Mouse (Mus musculus) left cerebral cortex, postnatal 36 days (tissue): ENCODE data around the gene Rbm17. TPM values are rescaled to one million over a fixed set of nuclear protein-coding genes. Genes with fewer than 3 reads are reported as not detected.

Source experiments
- DNase-seq, 2 experiments: peaks; one replicate each; pipeline ENCODE4 v3.0.0; 2021 to 2022; ENCODE audit warnings: low spot score in 2 of 2, mixed read lengths in 1 of 2
- intact Hi-C: fragments of 180-260 bp; cut with DNase I; formaldehyde crosslinking; loops from one replicate; pipeline ENCODE4 v1.15.1; 2025
- total RNA-seq, 2 experiments: library from RNA; stranded (reverse); gene quantifications; 2 replicates each; pipeline ENCODE4 v1.2.3; 2021

Gene Rbm17
- total RNA-seq, 2 experiments from 2014 or later, result 79.2 to 82.2 TPM

DNA sequence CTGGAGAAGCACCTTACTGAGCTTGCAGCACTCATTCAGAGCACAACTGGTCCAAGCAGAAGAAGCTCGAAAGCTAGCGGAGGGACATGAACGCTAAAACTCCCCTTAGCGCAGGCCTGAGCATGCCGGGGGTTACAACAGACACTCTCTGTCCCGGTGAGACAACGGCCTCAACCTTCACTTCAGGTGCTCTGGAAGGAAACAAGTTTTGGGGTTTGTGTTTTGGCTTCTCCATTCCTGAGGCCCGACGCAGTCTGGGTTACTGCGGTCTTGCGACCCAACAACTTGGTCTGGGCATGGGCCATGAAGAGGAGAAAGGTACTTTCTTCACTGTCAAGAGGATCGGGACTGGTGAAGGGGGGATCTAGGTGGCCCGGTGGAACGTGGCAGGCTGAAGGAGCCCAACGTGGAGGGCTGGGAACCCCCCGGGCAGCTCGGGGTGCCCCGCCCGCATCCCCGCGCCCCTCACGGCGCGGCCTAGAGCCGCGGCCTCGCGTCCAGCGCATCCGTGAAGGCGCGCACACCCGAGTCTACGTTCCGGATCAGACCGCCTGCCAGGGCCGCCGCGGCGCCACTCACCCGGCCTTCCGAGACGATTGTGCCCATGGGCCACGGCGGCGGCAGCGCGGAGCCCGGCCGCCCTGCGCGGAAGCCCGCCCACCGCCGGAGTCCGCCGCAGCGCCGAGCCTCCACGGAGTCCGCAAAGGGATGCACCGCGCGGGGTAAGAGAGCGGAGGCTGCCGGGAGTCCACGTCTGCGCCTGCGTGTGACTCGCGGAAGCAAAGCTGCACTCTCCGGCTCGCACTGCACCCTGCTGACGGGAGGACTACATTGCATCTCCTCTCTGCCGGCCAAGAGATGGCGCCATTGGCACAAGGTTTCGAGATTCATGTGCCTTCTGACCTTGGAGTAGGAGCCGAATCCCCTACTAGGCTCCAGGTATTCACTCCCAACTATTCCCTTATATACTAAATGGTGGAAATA lies 1.2 kb downstream of the Rbm17 start:
- peak; percentile 95 for DNase-seq
- intact Hi-C loops, result loop anchor here (5.0 kb wide), 2 partner anchors 60 to 85 kb away; no protein-coding TSS in a partner anchor

DNA sequence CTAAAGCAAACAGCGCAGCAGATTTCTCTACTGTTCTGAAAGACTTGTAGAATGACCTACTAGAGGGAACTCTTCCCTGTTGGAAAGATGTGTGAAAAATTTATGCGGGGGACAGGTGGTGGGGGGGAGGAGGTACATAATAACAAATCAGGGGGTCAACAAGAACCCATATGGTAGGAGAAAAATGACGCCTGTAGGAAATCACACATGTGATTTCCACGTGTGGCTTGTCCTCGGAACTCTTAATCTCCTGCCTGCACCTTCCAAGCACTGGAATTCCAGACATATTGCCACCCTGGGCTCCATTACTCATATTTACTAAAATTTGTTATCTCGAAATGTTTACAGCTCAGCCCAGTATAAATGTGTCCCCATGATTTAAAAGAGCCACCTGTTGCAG lies 2.2 kb downstream of the Rbm17 start:
- intact Hi-C loops, result loop anchor here (5.0 kb wide), 2 partner anchors 61 to 86 kb away; no protein-coding TSS in a partner anchor
- no peak for DNase-seq

DNA sequence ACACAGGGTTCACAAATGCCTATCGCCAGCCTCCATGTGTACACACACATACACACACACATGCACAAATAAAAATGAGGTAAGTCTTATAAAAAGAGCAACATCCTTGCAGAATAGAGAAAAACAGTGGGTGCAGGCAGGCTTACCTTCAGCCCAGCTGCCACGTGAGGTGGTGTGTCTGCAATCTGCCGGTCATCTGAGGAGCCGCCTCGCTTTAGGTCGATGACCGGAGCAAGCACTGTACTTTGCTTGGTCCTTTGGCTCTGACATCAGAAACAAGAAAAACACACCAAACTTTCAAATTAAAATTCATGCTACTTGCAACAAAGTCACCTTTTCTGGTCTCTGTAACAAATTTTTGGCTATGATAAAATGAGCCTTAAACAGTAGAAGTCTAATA lies 6.0 kb downstream of the Rbm17 start:
- intact Hi-C loops, result no loop called here
- DNase-seq, result no peak

DNA sequence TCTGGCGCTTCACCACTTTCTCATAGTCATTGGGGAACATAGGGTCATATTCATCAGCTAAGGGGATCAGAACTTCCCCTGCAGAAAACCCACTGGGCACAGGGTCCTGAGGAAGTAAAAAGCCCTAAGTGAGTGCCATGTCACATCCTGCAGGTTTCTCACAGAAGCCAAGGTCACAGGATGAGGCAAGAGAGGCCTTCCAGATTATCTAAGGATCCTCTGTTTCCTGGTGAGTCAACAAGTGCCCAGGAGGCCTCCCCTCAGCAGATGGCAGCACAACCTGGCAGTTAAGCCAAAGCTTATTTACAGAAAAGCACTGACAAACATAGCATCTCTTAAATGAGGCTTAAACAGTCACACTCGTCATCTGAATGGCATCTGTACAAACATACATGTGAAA lies 7.3 kb downstream of the Rbm17 start:
- no peak for DNase-seq
- intact Hi-C loops, result no loop called here

DNA sequence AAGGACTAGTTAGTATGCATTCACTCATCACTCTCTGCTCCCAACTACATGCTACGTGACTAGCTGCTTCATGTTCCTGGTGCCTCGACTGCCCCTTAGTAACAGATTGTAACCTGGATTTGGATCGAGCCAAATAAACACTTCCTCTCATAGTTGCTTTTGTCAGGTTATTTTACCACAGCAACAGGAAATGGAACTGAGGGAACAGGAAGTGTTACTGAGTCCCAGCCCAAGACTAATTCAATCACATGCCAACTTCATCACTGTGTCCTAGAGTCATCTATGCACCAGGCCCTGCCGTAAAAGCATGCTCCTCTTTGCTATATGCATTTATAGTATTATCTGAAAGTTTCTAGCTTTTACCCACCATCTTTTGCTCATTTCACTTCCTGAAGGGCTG lies 16.0 kb downstream of the Rbm17 start:
- DNase-seq, result no peak
- intact Hi-C loops, result no loop called here

DNA sequence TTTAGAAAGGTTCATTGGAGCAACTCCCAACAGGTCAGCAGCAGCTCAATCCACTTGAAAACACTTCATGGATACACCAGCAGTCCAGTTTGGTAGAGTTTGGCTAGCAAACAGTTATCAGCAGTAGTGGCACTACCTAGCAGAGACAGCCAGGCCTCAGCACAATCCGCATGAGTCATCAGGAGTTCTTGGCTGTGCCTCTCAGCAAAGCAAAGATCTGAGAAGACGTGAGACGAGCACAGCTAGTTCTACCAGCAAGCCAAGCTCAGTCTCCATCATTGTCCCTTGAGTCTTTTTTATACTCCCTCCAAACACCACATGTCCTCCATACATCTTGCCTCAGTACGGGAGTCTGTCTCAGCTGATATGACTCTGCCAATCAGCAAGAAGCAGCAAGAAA lies 24.6 kb downstream of the Rbm17 start:
- no peak for DNase-seq
- intact Hi-C loops, result no loop called here

DNA sequence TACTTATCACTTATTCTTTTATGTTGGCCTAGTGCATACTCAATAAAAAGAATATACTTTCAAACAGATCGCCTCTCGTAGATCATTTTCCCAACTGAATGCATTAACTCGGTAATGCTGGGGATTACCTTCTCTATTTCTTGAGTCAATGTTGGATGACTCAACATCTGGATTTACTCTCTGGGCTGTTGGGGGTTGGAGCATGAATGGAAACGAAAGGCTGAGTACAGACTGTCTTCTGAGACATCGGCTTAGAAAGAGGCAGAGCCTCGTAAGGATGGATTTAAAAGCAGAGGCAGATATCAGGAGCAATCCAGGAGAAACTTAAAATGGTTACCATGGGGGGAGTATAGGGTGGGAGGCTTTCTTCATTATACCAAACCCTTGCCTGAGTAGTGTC lies 25.8 kb downstream of the Rbm17 start:
- DNase-seq, result no peak
- intact Hi-C loops, result no loop called here

DNA sequence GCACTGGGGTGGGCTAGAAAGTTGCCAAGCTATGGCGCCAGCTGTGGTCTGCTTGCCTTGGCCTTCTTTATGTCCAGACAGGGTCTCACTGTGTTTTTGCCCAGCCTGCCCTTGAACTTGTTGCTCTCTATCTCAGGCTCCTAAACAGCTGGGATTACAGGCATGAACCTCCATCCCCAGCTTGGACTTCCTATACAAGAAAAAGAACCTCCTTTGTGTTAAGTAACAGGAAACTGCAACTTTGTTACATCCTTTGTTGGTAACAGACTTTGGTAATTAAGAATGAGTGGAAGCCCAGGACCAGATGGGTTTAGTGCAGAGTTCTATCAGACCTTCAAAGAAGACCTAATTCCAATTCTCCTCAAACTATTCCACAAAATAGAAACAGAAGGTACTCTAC lies 30.3 kb downstream of the Rbm17 start:
- intact Hi-C loops, result no loop called here
- no peak for DNase-seq

DNA sequence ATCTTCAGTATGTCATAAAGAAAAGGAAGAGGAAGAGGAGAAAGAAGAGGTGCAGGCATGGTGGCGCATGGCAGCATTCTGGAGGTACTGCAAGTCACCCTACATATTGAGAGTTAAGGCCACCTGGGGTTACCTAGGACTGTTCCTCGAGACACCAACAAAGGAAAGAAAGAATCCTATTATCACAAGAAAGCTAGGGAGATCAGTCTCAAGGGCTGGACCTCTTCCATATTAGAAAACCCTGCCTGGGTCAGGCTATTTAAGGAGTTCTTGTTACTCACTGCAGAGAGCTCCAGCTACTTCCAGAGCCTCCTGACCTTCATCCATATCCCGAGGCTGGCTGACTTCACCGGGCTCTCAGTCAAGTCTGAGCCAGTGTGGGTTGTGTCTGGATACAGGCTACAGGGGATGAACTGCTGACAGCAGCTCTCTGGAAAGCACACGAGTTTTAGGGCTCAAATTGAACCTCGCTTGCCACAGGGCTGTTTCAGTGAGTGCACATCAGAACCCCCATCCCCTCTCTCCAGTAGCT lies 32.9 kb downstream of the Rbm17 start:
- DNase-seq, result no peak

DNA sequence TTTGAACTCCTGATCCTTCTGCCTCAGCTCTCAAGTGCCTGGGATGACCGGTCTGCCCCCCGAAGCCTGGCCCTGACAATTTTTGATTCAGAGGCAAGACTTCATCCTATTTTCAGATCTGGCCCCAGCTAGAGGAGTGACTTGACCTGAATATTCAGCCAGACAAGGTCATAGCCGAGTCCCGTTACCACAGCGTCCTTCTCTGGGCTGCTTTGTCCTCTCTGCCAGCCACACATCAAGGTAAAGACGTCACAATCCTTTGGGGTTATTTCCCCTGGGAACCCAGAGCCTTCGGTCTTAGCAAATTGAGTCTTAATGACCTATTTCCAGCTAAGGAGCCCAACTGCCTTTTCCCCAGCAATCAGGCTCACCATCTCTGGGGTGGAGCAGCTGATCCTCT lies 35.5 kb downstream of the Rbm17 start:
- intact Hi-C loops, result no loop called here
- no peak for DNase-seq

More for the DNA sequence above, 32.9 kb downstream of the Rbm17 start:
- intact Hi-C loops, result no loop called here

DNA sequence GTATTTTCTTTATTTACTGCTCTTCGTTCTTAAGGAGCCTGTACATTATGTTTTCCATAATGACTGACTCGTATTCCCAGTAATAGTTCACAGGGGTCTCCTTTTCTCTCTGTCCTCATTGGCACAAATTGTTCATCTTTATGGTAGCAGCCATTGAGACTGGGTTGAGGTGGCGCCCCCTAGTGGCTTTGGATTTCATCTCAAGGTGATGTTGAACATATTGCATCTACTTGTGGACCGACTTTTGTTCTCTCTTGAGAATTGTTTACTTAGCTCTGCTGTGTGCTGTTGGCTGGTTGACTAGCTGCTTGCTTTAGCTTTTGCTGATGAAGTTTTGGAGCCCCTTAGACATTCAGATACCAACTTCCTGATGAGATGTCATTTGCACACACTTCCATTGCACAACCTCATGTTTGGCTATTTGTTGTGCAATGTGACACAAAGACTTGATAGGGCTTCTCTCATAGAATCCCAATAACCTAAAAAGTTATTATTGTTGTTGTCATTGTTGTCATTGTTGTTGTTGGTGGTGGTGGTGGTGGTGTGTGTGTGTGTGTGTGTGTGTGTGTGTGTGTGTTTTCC lies 36.1 kb downstream of the Rbm17 start:
- intact Hi-C loops, result no loop called here
- no peak for DNase-seq

DNA sequence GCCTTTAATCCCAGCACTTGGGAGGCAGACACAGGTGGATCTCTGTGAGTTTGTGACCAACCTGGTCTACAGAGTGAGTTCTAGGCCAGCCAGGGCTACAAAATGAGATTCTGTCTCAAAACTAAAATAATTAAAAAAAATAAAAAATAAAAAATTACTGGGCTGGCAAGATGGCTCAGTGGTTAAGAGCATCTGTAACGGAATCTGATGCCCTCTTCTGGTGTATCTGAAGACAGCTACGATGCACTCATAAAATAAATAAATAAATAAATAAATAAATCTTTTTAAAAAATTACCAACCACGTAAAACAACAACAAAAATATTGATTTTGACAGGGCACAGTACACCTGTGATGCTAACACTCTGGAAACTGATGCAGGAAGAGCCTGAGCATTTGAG lies 37.1 kb downstream of the Rbm17 start:
- intact Hi-C loops, result no loop called here
- DNase-seq, result no peak

DNA sequence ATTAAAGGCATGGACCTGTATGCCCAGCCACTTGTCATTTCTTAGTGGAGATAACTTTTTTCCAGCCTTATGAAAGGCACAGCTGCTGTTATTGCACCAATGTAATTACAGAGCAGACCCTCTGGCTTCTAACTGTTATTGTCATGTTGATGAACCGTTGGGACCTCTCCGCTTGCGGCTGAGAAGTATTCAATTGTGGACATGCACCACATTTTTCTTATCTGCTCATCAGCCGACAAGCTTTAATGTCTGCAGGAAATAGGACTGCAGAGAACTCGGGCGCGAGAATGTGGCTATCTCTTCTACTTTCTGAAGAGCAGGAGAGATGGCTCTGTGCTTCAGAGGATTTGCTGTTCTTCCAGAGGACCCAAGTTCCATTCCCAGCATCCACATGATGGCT lies 37.7 kb downstream of the Rbm17 start:
- intact Hi-C loops, result no loop called here
- DNase-seq, result no peak

DNA sequence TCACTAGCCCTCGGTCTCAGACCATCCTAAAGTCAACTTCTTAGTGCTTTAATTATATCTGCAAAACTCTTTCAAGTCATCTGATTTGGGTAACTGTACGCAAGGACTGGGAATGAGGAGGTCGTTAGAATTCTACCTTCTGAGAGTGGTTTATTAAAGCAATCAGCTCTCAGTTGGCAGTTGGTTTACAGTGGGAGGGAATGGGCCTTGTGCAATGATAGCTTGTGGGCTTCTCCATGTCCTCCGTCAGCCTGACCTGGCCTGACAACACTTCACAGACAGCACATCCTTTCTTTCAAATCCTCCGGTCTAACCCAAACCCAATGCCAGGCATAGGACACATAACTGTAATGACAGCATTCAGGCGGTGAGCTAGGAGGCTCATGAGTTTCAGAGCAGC lies 39.2 kb downstream of the Rbm17 start:
- no peak for DNase-seq
- intact Hi-C loops, result no loop called here

DNA sequence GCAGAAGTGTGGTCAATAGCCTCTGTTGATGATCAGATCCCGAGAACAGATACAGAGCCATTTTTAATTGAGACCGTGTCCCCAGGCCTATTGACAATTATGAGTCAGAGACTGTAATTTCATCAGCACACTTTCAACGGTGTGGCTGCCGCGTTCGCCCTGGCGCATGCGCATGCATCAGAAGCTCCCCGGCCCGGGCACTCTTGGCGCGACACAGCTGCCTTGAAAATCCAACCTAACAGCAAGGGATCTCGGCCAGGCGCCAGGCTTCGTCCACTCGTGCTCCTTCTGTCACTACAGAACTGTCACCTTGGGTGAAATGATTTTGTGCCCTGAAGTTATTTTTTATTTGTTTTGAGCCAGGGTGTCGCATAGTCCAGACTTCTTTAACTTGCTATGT lies 40.7 kb downstream of the Rbm17 start:
- no peak for DNase-seq
- intact Hi-C loops, result no loop called here

DNA sequence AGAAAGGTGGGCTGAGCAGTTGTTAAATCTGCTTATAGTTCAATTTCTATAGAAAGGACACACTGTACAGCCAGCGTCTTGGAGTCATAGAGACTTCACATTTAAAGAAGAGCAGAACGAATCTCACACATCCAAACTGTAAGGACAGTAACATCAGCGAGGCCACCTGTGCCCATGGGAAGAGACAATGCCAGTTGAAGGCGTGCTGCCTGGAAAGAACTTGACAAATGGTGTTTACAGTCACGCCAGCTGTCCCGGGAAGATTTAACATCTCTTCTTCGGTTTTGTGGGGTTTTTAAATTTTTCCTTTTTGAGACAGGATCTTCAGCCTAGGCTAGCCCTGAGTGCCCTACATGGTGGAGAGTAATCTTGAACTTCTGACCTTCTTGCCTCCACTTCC lies 45.3 kb downstream of the Rbm17 start:
- intact Hi-C loops, result no loop called here

DNA sequence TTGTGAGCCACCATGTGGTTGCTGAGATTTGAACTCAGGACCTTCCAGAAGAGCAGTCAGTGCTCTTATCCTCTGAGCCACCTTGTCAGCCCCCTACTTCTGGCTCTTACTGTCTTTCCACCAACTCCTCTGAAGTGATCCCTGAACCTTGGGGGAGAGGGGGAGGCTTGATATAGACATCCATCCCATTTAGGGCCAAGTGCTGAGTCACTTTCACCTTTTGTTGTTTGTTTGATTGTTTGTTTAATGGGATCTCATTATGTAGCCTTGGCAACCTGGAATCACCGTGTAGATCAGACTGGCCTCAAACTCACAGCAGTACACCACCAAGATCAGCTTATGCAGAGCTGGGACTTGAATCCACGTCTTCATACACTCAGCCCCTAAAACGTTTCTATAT lies 46.7 kb downstream of the Rbm17 start:
- DNase-seq, result no peak
- intact Hi-C loops, result no loop called here

More for the DNA sequence above, 45.3 kb downstream of the Rbm17 start:
- no peak for DNase-seq

DNA sequence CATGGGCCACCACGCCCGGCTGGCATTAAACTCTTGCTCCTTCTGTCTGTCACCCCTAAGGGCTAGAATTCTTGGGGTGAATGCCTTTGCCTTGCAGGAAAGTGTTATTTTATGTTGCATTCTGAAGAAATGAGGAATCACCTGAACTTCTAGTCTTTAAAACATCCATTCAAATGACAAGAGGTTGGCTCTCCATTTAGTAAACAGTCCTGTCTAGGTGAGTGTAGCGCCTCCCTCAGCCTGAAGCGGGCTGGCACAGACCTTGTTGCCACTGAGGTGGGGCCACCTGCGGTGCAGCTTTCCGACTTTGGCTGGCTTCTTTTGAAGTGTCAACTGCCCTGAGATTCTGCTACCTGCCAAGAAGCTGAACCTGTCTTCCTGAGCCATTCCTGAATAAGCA lies 48.6 kb downstream of the Rbm17 start:
- intact Hi-C loops, result no loop called here
- DNase-seq, result no peak

DNA sequence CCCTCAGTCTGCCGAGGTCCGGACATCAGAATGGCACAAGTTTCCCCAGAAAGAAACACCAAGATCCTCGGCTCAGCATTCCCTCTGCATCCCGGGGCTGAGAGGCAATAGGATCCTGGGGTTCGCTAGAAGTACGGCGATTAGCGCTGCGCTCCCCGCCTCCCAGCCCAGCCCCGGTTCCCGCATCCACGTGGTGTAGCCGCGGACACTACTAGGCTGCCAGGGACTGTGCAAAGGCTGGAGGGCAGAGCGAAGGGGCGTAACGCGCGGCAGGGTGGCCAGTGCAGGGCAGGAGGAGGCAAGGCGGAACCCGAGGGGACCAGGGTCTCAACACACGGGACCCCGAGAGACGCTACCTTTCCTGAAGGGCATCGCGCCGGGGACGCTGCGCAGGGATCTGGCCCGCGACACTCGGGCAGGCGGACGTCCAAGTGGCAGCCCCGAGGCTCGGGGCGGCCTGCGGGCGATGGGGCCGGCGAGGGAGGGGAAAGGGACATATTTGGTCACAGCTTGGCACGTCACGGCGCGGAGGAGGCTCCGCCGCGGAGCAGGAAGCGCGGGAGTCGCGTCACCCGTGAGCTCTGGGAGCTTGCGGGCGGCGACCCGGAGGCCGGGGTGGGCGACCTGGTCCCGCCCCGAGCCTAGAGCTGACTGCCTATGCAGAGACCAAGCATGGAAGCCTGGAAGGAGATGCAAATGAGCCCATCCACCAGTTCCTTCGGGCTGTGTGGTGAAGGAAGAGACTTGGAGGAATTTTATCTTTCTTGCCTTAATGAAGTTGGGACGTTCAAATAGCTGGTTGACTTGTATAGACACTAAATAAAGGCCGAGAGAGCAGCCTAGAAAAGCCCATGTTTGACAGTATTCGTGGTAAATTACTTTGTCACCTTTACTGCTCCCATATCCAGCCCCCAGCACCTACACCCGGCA lies 50.2 kb downstream of the Rbm17 start, which contains the start of gene Pfkfb3:
Gene Pfkfb3, minus strand, starts transcription at position 607 of the 930 bp plus-strand sequence.
- DNase-seq, result peak; percentile 71 to 72
- intact Hi-C loops, result no loop called here

DNA sequence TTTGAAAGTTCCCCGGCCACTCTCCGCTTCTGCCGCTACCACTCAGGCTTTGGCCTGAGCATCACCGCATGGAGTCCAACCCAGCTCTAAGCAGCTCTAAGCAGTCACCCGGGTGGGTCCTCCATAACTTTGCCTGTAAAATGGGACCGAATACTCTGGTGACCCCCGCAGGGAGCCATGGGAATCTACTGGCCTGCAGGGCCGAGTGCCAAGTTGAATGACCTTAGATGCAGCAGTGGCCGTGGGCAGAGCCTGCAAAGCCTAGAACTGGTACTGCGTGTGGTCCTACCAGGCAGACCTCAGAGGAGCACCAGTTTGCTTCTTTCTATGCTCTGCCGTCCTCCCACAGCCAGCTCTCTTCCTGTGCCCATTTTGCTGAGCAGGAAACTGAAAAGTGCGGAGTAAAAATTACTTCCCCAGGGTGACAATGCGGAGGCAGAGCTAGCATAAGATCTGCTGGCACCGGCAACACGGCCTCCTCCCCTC lies 50.9 kb downstream of the Rbm17 start:
- no peak for DNase-seq
- intact Hi-C loops, result no loop called here
